Mouse (Mus musculus) E14TG2a.4 (cell line): ENCODE results near the gene Lmbr1l.

ENCODE experiments used
- CTCF ChIP-seq: conservative IDR thresholded peaks from 2 replicates; pipeline ENCODE4 v1.5.1; 2014; ENCODE audit warnings: low read length
- POU5F1 ChIP-seq: IDR thresholded peaks from 2 replicates; pipeline ENCODE4 v1.6.1; 2014; ENCODE audit warnings: low read length, borderline replicate concordance

DNA sequence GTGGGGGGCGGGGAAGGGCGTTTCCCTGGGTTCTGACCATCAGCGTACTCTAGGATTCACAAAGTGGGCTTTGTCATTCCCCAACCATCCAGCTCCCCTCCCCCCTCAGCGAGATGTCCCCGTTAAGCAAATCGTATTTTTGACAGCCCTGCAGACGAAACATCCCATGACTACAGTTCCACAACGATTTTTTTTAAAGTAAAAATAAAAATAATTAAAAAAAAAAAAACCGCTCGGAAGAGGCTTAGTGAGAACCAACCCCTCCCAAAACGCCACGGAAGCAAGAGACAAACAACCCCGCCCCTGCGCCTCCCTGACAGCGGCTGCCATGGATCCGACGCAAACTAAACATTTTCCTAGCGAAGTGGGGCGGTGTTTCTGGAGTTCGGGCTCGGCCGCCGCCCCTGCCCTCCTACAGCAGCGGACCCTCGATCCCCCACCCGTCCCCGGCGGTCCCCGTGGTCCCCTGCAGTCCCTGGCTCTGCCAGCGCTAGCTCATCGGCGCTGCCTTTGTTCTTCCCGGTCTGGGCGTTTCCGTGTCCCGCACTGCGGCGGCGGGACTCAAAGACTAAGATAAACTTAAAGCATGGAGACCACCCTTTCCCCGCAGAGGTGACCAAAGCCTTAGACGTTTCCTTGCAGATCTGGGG, 34.8 kb upstream of the Lmbr1l start:
- no peak; the same call in 1 of the 2 replicates for TF ChIP-seq CTCF
- no peak for TF ChIP-seq POU5F1
